In the genomic region with DNA sequence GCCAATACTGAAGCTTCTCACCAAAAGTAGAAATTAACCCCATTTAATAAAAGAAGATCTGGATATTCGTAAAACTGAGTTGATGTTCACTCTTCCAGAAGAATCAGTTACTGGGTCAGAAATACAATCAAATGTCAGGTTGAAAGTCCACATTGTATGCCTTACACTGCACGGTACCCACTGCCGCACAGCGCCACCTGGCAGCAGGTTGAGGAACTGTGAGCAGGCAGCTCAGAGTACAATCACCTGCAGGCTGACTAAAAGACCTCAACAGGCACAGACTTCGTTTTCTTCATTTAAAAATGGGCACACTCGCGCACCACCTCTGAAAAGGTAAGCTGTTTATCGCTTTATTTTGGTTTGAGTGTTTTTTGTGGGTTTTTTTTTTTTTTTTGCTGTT, we compare ENCODE assay signal across 8 mouse cellular contexts.
DNase-seq lines count a peak whose midpoint lies in the region; ATAC-seq and TF ChIP-seq lines count a peak whose summit lies in the region.

No protein-coding gene starts in this region.

- no peak overlapping the region for H3K27ac ChIP-seq in heart, postnatal 0 days (ENCODE audit: low read depth)
- no peak overlapping the region for H3K27ac ChIP-seq in liver, postnatal 0 days (ENCODE audit: low read depth)

- WGBS in heart, postnatal 0 days: 15% methylated on average over 8 of the region's 8 CpGs
- WGBS in liver, postnatal 0 days (ENCODE audit: insufficient replicate concordance): 17% methylated on average over 8 of the region's 8 CpGs

- no peaks in the 10 kb centered on the region for H3K4me1 ChIP-seq in heart, postnatal 0 days (ENCODE audit: control insufficient read depth, insufficient read depth)
- H3K4me1 ChIP-seq in liver, postnatal 0 days (ENCODE audit: insufficient read depth): no peaks in the 10 kb centered on the region

- H3K9ac ChIP-seq in heart, postnatal 0 days (replicated peaks; ENCODE audit: low read depth, low read length): no peak overlapping the region
- H3K9ac ChIP-seq in liver, postnatal 0 days (replicated peaks): no peak overlapping the region

- peak; percentile 83 for TF ChIP-seq CTCF in heart, postnatal 0 days (IDR thresholded peaks at IDR 0.05; ENCODE audit: low read depth)
- peak; percentile 75 for TF ChIP-seq CTCF in liver, postnatal 0 days (IDR thresholded peaks at IDR 0.05; ENCODE audit: low read depth)

- DNase-seq in 416B (ENCODE audit: low read depth) (peak; percentile 41), ZHBTc4 (ENCODE audit: low read depth, low spot score) (peak; percentile 71)
- DNase-seq in heart, postnatal 0 days (ENCODE audit: low spot score): peak; percentile 41
- DNase-seq in kidney, postnatal 25 days: peak; percentile 53 to 56
- peak; percentile 28 for DNase-seq in liver, postnatal 0 days
- DNase-seq in retina, postnatal 1 day: peak; percentile 70
- no peak for DNase-seq in T-cell, adult 2 months (ENCODE audit: low spot score)

- H3K4me2 ChIP-seq in heart, postnatal 0 days (ENCODE audit: low read depth, low read length): no peak overlapping the region
- no peak overlapping the region for H3K4me2 ChIP-seq in liver, postnatal 0 days (ENCODE audit: low read depth, low read length)

- peak; percentile 92 for ATAC-seq in common myeloid progenitor, adult 5-6 weeks (replicated peaks; ENCODE audit: low read depth, poor library complexity, severe bottlenecking)
- no peak for ATAC-seq in heart, postnatal 0 days (ENCODE audit: insufficient read depth, low read depth)
- no peak for ATAC-seq in liver, postnatal 0 days

- no peaks in the 10 kb centered on the region for H3K9me3 ChIP-seq in heart, postnatal 0 days (replicated peaks; ENCODE audit: control insufficient read depth, low read length)
- no peaks in the 10 kb centered on the region for H3K9me3 ChIP-seq in liver, postnatal 0 days (ENCODE audit: low read length)

- TF ChIP-seq EP300 in heart, postnatal 0 days (IDR thresholded peaks at IDR 0.05; ENCODE audit: low read depth): no peak
- no peak for TF ChIP-seq EP300 in liver, postnatal 0 days (IDR thresholded peaks at IDR 0.05; ENCODE audit: low read depth)

- no peaks in the 10 kb centered on the region for H3K36me3 ChIP-seq in heart, postnatal 0 days (replicated peaks; ENCODE audit: control insufficient read depth, insufficient read depth, low read length)
- H3K36me3 ChIP-seq in liver, postnatal 0 days (replicated peaks; ENCODE audit: insufficient read depth, low read length): no peaks in the 10 kb centered on the region

- H3K27me3 ChIP-seq in heart, postnatal 0 days (ENCODE audit: control insufficient read depth, insufficient read depth, low read length): no peaks in the 10 kb centered on the region
- H3K27me3 ChIP-seq in liver, postnatal 0 days (ENCODE audit: insufficient read depth, low read length): no peaks in the 10 kb centered on the region

- H3K4me3 ChIP-seq in heart, postnatal 0 days (ENCODE audit: low read depth, low read length): no peak overlapping the region
- no peak overlapping the region for H3K4me3 ChIP-seq in liver, postnatal 0 days (ENCODE audit: low read depth, low read length)
